Mouse (Mus musculus): ENCODE measurements around the gene 4933428M09Rik. TPM values are rescaled to one million over a fixed set of nuclear protein-coding genes. Genes with fewer than 3 reads are reported as not detected.
"Not testable (repeated sequence)": the region's sequence is repeated elsewhere in the genome, so short reads cannot be mapped to it uniquely, and the experiment has no call there.

4933428M09Rik gene
- total RNA-seq (2021), result not detected

- no peak for DNase-seq (ENCODE audit: low spot score in 2 of 2)
- intact Hi-C loops (cut with DNase I), result no loop called here
Observed at GRCm38 (mm10) chrX:139178928-139179327, at the start of gene 4933428M09Rik. TSS of gene 4933428M09Rik (plus strand) at chrX:139179228.

GRCm38 (mm10) chrX:139134031-139134430 lies 45.0 kb upstream of the 4933428M09Rik start:
- intact Hi-C loops (cut with DNase I), result no loop called here
- no peak for DNase-seq (ENCODE audit: low spot score in 2 of 2)

GRCm38 (mm10) chrX:139191506-139191905 lies 12.5 kb downstream of the 4933428M09Rik start:
- intact Hi-C loops (cut with DNase I); DNase-seq (ENCODE audit: low spot score in 2 of 2): not testable (repeated sequence)

GRCm38 (mm10) chrX:139194572-139195279 lies 15.7 kb downstream of the 4933428M09Rik start:
- DNase-seq (ENCODE audit: low spot score in 2 of 2), result no peak
- intact Hi-C loops (cut with DNase I), result loop anchor here (5.0 kb wide), 1 partner anchor 47 kb away; no protein-coding TSS in a partner anchor

- intact Hi-C loops (cut with DNase I); DNase-seq (ENCODE audit: low spot score in 2 of 2): not testable (repeated sequence)
Observed at GRCm38 (mm10) chrX:139209191-139209828, 30.3 kb downstream of the 4933428M09Rik start.

GRCm38 (mm10) chrX:139209829-139210225 lies 30.8 kb downstream of the 4933428M09Rik start, which contains the start of gene Mum1l1:
TSS of gene Mum1l1 (plus strand) at chrX:139210042.
- peak in 1 of 2 experiments; percentile 30 for DNase-seq (ENCODE audit: low spot score in 2 of 2)
- intact Hi-C loops (cut with DNase I), result no loop called here

GRCm38 (mm10) chrX:139214765-139215164 lies 35.7 kb downstream of the 4933428M09Rik start:
- intact Hi-C loops (cut with DNase I), result no loop called here
- DNase-seq (ENCODE audit: low spot score in 2 of 2), result no peak

- no peak for DNase-seq (ENCODE audit: low spot score in 2 of 2)
- intact Hi-C loops (cut with DNase I), result no loop called here
Observed at GRCm38 (mm10) chrX:139216409-139216808, 37.4 kb downstream of the 4933428M09Rik start.

- intact Hi-C loops (cut with DNase I), result no loop called here
- DNase-seq (ENCODE audit: low spot score in 2 of 2), result peak; percentile 24 to 30
Observed at GRCm38 (mm10) chrX:139216991-139217593, 38.1 kb downstream of the 4933428M09Rik start.

- DNase-seq (ENCODE audit: low spot score in 2 of 2), result no peak
- intact Hi-C loops (cut with DNase I), result no loop called here
Observed at GRCm38 (mm10) chrX:139217776-139218175, 38.7 kb downstream of the 4933428M09Rik start.

- intact Hi-C loops (cut with DNase I), result no loop called here
- peak; percentile 42 to 62 for DNase-seq (ENCODE audit: low spot score in 2 of 2)
Observed at GRCm38 (mm10) chrX:139219017-139219416, 40.0 kb downstream of the 4933428M09Rik start.

- intact Hi-C loops (cut with DNase I), result loop anchor here (5.0 kb wide), 1 partner anchor 146 kb away; no protein-coding TSS in a partner anchor
- no peak for DNase-seq (ENCODE audit: low spot score in 2 of 2)
Observed at GRCm38 (mm10) chrX:139220830-139221229, 41.8 kb downstream of the 4933428M09Rik start.

- intact Hi-C loops (cut with DNase I), result loop anchor here (5.0 kb wide), 1 partner anchor 145 kb away; no protein-coding TSS in a partner anchor
- DNase-seq (ENCODE audit: low spot score in 2 of 2), result no peak
Observed at GRCm38 (mm10) chrX:139221893-139222292, 42.9 kb downstream of the 4933428M09Rik start.

Other genes with a start within 250 kb of the 4933428M09Rik start
- not detected for gene Serpina7, start 94.0 kb upstream of the 4933428M09Rik start, total RNA-seq (2021)
- gene 4930513O06Rik, start 93.0 kb upstream of the 4933428M09Rik start, total RNA-seq (2021), result not detected
- 1 to 10 TPM; 2.2 to 3.3 TPM for gene Mum1l1, start 30.8 kb downstream of the 4933428M09Rik start, total RNA-seq (2021)
- not detected for gene Trap1a, start 154.5 kb downstream of the 4933428M09Rik start, total RNA-seq (2021)